Mouse (Mus musculus) lung, embryonic 14.5 days (tissue): Measurements from ENCODE around the gene Reep3. TPM values are rescaled to one million over a fixed set of nuclear protein-coding genes. Genes with fewer than 3 reads are reported as not detected.

Experiments used
- ATAC-seq: fragments of 200-750 bp; cut with Nextera tagmentation; 2 replicates; pipeline ENCODE4 v1.8.0; 2017; ENCODE audit warnings: mild to moderate bottlenecking, moderate TSS enrichment, moderate library complexity; ENCODE audit not compliant: insufficient read depth
- DNase-seq: peaks from one replicate; pipeline ENCODE4 v3.0.0-alpha.2; 2015
- H3K27ac ChIP-seq: fragments of 300-500 bp; sonication (generic); 2 replicates; pipeline ENCODE4 v1.5.1; 2014; ENCODE audit warnings: low read depth, mild to moderate bottlenecking, moderate library complexity
- H3K27me3 ChIP-seq: fragments of 300-500 bp; sonication (generic); 2 replicates; pipeline ENCODE4 v1.6.1; 2014; ENCODE audit warnings: low read length, control low read depth; ENCODE audit not compliant: insufficient read depth
- H3K36me3 ChIP-seq: fragments of 300-500 bp; sonication (generic); 2 replicates; pipeline ENCODE4 v1.6.1; 2014; ENCODE audit warnings: control low read depth; ENCODE audit not compliant: insufficient read depth
- H3K4me1 ChIP-seq: fragments of 300-500 bp; sonication (generic); 2 replicates; pipeline ENCODE4 v1.6.1; 2014; ENCODE audit warnings: antibody characterized with exemption, control low read depth; ENCODE audit not compliant: insufficient read depth
- H3K4me2 ChIP-seq: fragments of 300-500 bp; sonication (generic); 2 replicates; pipeline ENCODE4 v1.6.1; 2014; ENCODE audit warnings: mild to moderate bottlenecking
- H3K4me3 ChIP-seq: fragments of 300-500 bp; sonication (generic); 2 replicates; pipeline ENCODE4 v1.5.1; 2014; ENCODE audit warnings: low read depth, low read length
- H3K9ac ChIP-seq: fragments of 300-500 bp; sonication (generic); 2 replicates; pipeline ENCODE4 v1.6.1; 2014
- H3K9me3 ChIP-seq: fragments of 300-500 bp; sonication (generic); 2 replicates; pipeline ENCODE4 v1.6.1; 2016; ENCODE audit warnings: low read depth, low read length, control low read depth
- CTCF ChIP-seq: IDR thresholded peaks from 2 replicates; pipeline ENCODE4 v1.5.1; 2016; ENCODE audit warnings: antibody characterized with exemption, low read depth
- WGBS: fragments of 180-500 bp; shearing (Covaris S2); extraction: QIAGEN DNeasy Blood & Tissue Kit; methylation state at CpG from one replicate; pipeline ENCODE4 v1.1.7; 2014; 5-methylcytosine and 5-hydroxymethylcytosine counted together
- polyA plus RNA-seq: library from polyadenylated mRNA; unstranded; fragments of >200 nt; fragmentation: Nextera tagmentation; extraction: Ambion mirVana; gene quantifications from 2 replicates; pipeline ENCODE4 v1.2.1, GENCODE M21; 2014

The Reep3 gene
- polyA plus RNA-seq, 1 experiment from 2014 or later = 31.7 TPM

DNA sequence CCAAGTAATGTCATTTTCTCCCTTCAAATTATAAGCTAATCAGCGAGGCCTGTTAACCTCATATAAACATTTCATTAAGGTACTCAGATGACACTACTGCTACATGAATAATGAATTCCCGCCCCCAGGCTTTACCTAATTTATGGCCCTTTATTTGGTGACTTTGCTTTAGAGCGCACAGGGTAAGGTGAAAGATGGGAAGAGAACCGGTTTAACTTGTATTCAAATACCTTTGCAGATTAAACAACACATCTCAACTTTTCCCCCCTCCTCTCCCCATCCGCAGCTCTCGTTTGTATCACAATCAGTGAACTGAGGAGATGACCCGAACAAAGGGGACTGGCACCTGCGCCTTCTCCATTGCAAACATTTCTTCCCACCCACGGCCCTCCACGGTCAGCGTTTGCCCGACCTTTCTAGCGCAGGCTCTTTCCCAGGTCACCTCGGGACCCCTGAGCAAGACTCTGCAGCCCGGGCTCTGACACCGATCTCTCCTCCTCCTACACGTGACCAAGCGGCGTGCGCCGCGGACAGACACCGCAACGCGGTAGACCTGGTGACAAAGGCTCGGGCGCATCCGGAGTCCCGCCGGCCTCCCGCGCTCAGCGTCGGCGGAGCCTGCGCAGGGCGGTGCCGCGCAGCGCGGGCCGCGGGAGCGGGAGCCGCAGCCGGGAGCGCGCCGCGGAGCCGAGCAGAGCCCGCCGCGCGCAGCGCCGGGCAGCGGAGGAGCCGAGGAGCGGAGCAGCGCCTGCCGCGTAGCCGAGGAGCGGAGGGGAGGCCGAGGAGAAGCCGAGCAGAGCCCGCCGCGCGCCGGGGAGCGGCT lies 736 bp downstream of the Reep3 start, which contains the start of gene Jmjd1c:
Gene Jmjd1c, plus strand, starts transcription at position 328 of the 823 bp plus-strand sequence.
- WGBS = 1% methylated on average over 70 of the region's 73 CpGs
- peak within 1 kb of the TSS; percentile 92 for H3K4me3 ChIP-seq
- peak; percentile 89 for DNase-seq
- H3K4me2 ChIP-seq = peak within 1 kb of the TSS; percentile 67
- H3K9ac ChIP-seq = peak within 1 kb of the TSS; percentile 98
- ATAC-seq = peak; percentile 89
- TF ChIP-seq CTCF = no peak
- H3K27me3 ChIP-seq = no peaks in the 10 kb centered on the region
- no peaks in the 10 kb centered on the region for H3K36me3 ChIP-seq
- H3K4me1 ChIP-seq = peaks cover 18% of the 10 kb centered on the region
- H3K27ac ChIP-seq = peak within 1 kb of the TSS; percentile 99
- no peaks in the 10 kb centered on the region for H3K9me3 ChIP-seq

DNA sequence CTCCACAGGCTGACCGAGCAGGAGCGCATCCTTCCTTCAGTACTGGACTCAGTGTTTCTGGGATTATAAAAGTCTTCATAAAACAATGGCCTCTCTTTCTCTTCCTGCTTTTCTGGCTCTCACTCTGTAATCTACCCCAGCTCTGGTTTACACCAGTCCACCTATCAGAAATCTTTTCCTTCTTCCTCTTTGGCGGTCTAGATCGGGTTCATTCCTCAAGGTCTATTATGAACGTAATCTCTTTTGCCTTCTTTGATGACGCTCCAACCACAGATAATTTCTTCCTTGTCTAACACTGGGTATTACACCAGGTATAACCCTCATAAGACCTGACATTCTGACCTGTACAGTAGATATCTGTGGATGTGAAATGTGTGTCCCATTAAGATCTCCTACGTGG lies 1.8 kb downstream of the Reep3 start:
- no peak for ATAC-seq
- Histone ChIP-seq H3K27me3 (no peaks in the 10 kb centered on the region), H3K4me1 (peaks cover 18% of the 10 kb centered on the region), H3K9me3 (no peaks in the 10 kb centered on the region), H3K9ac (no peak overlapping the region), H3K36me3 (no peaks in the 10 kb centered on the region), H3K27ac (no peak overlapping the region), H3K4me3 (no peak overlapping the region), H3K4me2 (no peak overlapping the region; the same call in 1 of the 2 replicates)
- DNase-seq = no peak
- 78% methylated on average over 7 of the region's 7 CpGs for WGBS
- no peak for TF ChIP-seq CTCF

DNA sequence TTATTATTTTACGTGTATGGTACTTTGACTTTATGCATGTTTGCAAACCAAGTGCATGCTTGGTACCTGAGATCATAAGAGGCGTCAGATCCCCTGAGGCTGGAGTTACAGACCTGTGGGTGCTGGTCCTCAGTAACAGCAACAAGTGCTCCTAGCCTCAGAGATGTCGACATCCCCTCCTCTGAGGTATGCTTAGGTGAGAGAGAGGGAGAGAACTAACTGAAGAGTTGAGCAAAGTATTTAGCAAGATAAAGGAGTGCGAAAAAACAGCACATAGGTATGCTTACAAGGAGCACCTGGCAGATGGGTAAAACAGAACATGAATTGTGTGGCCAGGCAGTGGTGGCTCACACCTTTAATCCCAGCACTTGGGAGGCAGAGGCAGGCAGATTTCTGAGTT lies 6.1 kb downstream of the Reep3 start:
- H3K27me3 ChIP-seq = no peaks in the 10 kb centered on the region
- no peak overlapping the region for H3K4me3 ChIP-seq
- ATAC-seq = no peak
- H3K4me2 ChIP-seq = no peak overlapping the region
- DNase-seq = no peak
- WGBS = 84% methylated on average over 4 of the region's 4 CpGs
- no peak for TF ChIP-seq CTCF
- H3K9me3 ChIP-seq = no peaks in the 10 kb centered on the region
- H3K27ac ChIP-seq = no peak overlapping the region
- no peaks in the 10 kb centered on the region for H3K4me1 ChIP-seq
- no peak overlapping the region for H3K9ac ChIP-seq
- no peaks in the 10 kb centered on the region for H3K36me3 ChIP-seq

DNA sequence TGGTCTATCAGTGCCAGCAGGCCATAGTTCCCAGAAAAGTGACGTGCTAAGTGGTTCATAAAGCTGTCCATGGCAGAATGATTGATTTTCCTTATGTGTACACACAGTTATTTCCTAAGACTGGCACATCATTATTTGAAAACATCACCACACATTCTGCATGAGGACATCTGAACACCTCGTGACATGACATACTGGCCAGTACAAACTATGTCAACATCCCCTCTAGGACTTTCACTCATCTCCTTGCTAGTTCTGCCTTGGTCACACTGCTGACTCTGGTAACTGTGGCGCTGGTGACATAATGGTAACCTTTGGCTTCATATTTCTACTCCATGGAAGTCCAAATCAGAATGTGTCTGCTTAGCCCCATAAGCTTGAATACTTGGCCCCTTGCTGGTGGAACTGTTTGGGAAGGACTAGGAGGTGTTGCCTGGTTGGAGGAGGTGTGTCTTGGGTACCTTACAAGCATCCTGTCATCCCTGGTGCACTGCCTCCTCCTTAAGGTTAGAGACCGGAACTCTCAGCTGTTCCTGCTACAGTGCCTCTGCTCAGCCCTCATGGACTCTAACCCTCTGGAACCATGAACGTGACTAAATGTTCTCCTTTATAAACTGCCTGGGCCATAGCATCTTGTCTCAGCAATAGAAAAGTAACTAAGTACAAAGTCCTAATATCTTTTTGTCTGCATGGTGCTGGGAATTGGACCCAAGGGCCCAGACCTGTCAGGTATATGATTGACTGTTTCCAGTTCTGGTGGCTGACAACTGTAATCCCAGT lies 9.1 kb downstream of the Reep3 start:
- no peak overlapping the region for H3K9ac ChIP-seq
- no peak for DNase-seq
- H3K4me1 ChIP-seq = no peaks in the 10 kb centered on the region
- ATAC-seq = no peak
- H3K27ac ChIP-seq = no peak overlapping the region
- no peaks in the 10 kb centered on the region for H3K36me3 ChIP-seq
- H3K4me2 ChIP-seq = no peak overlapping the region
- H3K9me3 ChIP-seq = no peaks in the 10 kb centered on the region
- H3K4me3 ChIP-seq = no peak overlapping the region
- 85% methylated on average over 5 of the region's 5 CpGs for WGBS
- no peak for TF ChIP-seq CTCF
- H3K27me3 ChIP-seq = no peaks in the 10 kb centered on the region

DNA sequence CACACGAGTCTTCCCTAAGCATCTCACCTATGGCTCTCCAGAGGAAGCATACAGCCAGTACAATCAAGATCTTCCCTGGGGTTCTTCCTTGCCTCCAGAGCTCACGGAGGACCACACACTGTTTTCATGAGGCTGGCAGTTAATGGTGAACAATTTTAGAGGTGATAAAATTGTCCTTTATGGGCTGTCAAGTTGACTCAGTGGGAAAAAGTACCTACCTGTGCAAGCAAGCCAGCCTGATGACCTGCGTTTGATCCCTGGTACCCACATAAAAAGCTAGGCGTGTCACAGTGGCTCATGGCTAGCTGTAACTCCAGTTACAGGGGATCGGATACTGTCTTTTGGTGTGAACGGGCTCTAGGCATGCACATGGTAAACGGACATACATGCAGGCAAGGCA lies 10.8 kb downstream of the Reep3 start:
- Histone ChIP-seq H3K9ac (no peak overlapping the region), H3K4me1 (0 out of 2 replicates have a peak, but pooled peaks cover 3% of the 10 kb centered on the region), H3K36me3 (no peaks in the 10 kb centered on the region), H3K27ac (no peak overlapping the region), H3K27me3 (no peaks in the 10 kb centered on the region), H3K4me3 (no peak overlapping the region), H3K9me3 (no peaks in the 10 kb centered on the region), H3K4me2 (no peak overlapping the region)
- no peak for DNase-seq
- ATAC-seq = no peak
- no peak for TF ChIP-seq CTCF
- WGBS = 80% methylated on average over 7 of the region's 7 CpGs

DNA sequence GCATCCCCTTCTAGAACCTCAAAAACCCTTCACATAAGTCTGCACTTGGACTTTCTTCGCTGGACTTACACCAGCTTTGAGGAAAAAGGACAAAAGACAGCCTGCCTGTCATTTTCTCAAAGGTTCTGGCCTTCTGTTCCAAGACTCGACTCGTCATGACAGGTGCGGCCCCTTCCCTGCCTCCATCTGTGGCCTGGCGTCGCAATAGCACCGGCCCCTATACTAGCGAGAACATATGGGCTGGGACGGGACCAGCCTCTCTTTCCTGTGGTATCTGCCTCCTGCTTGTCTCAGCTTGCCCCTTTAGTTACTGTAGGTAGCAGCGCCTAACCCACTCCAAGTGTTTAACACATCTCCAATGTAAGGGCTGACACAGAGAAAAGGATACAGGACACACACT lies 11.6 kb downstream of the Reep3 start:
- DNase-seq (no peak), ATAC-seq (no peak)
- Histone ChIP-seq H3K4me3 (no peak overlapping the region), H3K27me3 (no peaks in the 10 kb centered on the region), H3K4me1 (0 out of 2 replicates have a peak, but pooled peaks cover 3% of the 10 kb centered on the region), H3K4me2 (no peak overlapping the region), H3K9ac (no peak overlapping the region), H3K27ac (no peak overlapping the region), H3K9me3 (no peaks in the 10 kb centered on the region), H3K36me3 (no peaks in the 10 kb centered on the region)
- TF ChIP-seq CTCF = no peak
- WGBS = 87% methylated on average over 10 of the region's 10 CpGs
